Mouse (Mus musculus): ENCODE measurements around the gene Lpcat2b.

The Lpcat2b gene

GRCm38 (mm10) chr5:107448784-107449183 is 17.4 kb downstream of the Lpcat2b start:
- no peak for DNase-seq (ENCODE audit: low read depth)

GRCm38 (mm10) chr5:107449620-107450019 is 18.3 kb downstream of the Lpcat2b start:
- DNase-seq (ENCODE audit: low read depth) = no peak

- DNase-seq (ENCODE audit: low read depth) = peak; percentile 41
Observed at GRCm38 (mm10) chr5:107450299-107450698, 18.9 kb downstream of the Lpcat2b start.

GRCm38 (mm10) chr5:107462147-107463076 is 31.1 kb downstream of the Lpcat2b start:
- DNase-seq (ENCODE audit: low read depth) = no peak

- DNase-seq (ENCODE audit: low read depth) = no peak
Observed at GRCm38 (mm10) chr5:107466501-107466900, 35.2 kb downstream of the Lpcat2b start.

GRCm38 (mm10) chr5:107467098-107467497 is 35.7 kb downstream of the Lpcat2b start:
- DNase-seq (ENCODE audit: low read depth) = peak; percentile 75

GRCm38 (mm10) chr5:107470600-107471329 is 39.4 kb downstream of the Lpcat2b start:
- DNase-seq (ENCODE audit: low read depth) = no peak

- no peak for DNase-seq (ENCODE audit: low read depth)
Observed at GRCm38 (mm10) chr5:107480194-107480593, 48.8 kb downstream of the Lpcat2b start.
